Mouse (Mus musculus) small intestine, adult 2 months (tissue): ENCODE results near the gene P2rx2. TPM values are rescaled to one million over a fixed set of nuclear protein-coding genes. Genes with fewer than 3 reads are reported as not detected.

Experiments used
- H3K27ac ChIP-seq: fragments of 200-500 bp; 2 replicates; pipeline ENCODE4 v1.5.1; 2012; ENCODE audit warnings: low read depth, low read length, control low read depth, inconsistent platforms; ENCODE audit not compliant: insufficient read depth
- H3K27me3 ChIP-seq: fragments of 200-500 bp; 2 replicates; pipeline ENCODE4 v1.6.1; 2012; ENCODE audit warnings: mild to moderate bottlenecking, moderate library complexity, low read length, inconsistent platforms; ENCODE audit not compliant: control insufficient read depth, insufficient read depth
- H3K36me3 ChIP-seq: fragments of 200-500 bp; 2 replicates; pipeline ENCODE4 v1.6.1; 2012; ENCODE audit warnings: mild to moderate bottlenecking, low read length, control low read depth, inconsistent platforms; ENCODE audit not compliant: control insufficient read depth, insufficient read depth
- H3K4me1 ChIP-seq: fragments of 200-500 bp; 2 replicates; pipeline ENCODE4 v1.6.1; 2012; ENCODE audit warnings: low read length, inconsistent platforms, mixed read lengths; ENCODE audit not compliant: control insufficient read depth, insufficient read depth, insufficient read length
- H3K4me3 ChIP-seq: fragments of 200-500 bp; 2 replicates; pipeline ENCODE4 v1.5.1; 2012; ENCODE audit warnings: low read depth, mild to moderate bottlenecking, control low read depth, inconsistent platforms, low read length, moderate library complexity
- CTCF ChIP-seq: fragments of 200-500 bp; IDR thresholded peaks from 2 replicates; pipeline ENCODE4 v1.5.1; 2012; ENCODE audit warnings: low read depth, mild to moderate bottlenecking, control low read depth, inconsistent platforms, low read length, moderate library complexity, mixed read lengths; ENCODE audit not compliant: insufficient replicate concordance, insufficient read length; ENCODE audit errors: extremely low read depth
- POLR2A ChIP-seq: fragments of 200-500 bp; IDR thresholded peaks from 2 replicates; pipeline ENCODE4 v1.6.1; 2012; ENCODE audit warnings: low read depth, mild to moderate bottlenecking, control low read depth, inconsistent platforms, low read length, moderate library complexity
- WGBS: fragments of 180-500 bp; shearing (Covaris S2); methylation state at CpG from one replicate; pipeline ENCODE4 v1.1.7; 2018; 5-methylcytosine and 5-hydroxymethylcytosine counted together
- polyA plus RNA-seq: library from polyadenylated mRNA; depleted of rRNA; stranded (reverse); fragments of >200 nt; gene quantifications from 2 replicates; pipeline ENCODE4 v1.2.3, GENCODE M21; 2012

The P2rx2 gene
- polyA plus RNA-seq, 1 experiment = 2.3 TPM

DNA sequence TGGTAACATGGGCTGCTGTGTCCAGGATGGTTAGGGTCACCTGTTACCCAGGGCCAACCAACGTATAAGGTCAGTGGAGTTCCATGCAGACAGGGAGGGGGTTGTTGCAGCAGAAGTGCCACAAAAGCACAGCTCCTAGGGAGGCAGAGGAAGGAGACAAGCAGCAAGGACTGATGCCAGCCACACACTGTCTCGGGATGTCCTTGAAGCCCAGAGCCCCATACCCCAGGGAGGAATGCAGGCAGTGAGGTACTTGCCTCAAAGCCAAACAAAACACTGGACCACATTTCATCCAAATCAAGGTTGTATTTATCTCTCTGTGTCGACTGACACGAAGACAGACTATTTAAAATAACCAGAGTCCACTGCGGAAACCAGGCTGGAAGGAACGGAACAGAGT, 18.5 kb upstream of the P2rx2 start:
- Histone ChIP-seq H3K27ac (no peak overlapping the region), H3K4me3 (no peak overlapping the region), H3K27me3 (no peaks in the 10 kb centered on the region), H3K36me3 (0 out of 2 replicates have a peak, but pooled peaks cover 1% of the 10 kb centered on the region), H3K4me1 (peaks cover 7% of the 10 kb centered on the region)
- no peak for TF ChIP-seq CTCF
- no peak for TF ChIP-seq POLR2A
- 94% methylated on average over 6 of the region's 6 CpGs for WGBS

DNA sequence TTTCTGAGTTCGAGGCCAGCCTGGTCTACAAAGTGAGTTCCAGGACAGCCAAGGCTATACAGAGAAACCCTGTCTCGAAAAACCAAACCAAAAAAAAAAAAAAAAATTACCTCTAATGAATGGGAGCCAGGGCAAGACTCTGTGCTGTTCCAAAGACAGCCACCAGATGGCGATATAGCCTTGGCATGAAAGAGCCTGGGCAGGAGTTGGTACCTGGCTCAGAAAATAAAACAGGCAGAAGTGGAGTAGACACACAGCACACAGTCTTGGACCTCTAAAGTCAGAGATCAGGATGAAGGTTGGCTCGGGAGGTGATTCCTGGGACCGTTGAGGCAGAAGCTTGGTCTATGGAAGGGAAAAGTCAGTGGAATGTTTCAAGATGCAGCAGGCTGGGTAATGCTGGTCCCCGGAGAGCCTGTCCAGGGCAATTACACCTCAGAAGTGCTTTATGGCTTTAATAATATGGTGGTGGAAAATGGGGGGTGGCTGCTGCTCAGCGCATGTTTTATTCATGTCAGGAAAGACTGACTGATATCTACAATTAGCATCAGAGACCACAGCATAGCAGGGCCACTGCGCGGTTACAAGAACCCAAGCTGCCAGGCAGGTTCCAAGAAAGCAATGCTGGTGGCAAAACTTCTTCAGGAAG, 14.6 kb upstream of the P2rx2 start:
- H3K4me1 ChIP-seq = no peaks in the 10 kb centered on the region
- WGBS = 33% methylated on average over 9 of the region's 9 CpGs
- 0 out of 2 replicates have a peak, but pooled peaks cover 4% of the 10 kb centered on the region for H3K27me3 ChIP-seq
- H3K27ac ChIP-seq = no peak overlapping the region
- H3K4me3 ChIP-seq = no peak overlapping the region
- TF ChIP-seq CTCF = peak; percentile 87; the same call in 1 of the 2 replicates
- TF ChIP-seq POLR2A = no peak
- no peaks in the 10 kb centered on the region for H3K36me3 ChIP-seq

DNA sequence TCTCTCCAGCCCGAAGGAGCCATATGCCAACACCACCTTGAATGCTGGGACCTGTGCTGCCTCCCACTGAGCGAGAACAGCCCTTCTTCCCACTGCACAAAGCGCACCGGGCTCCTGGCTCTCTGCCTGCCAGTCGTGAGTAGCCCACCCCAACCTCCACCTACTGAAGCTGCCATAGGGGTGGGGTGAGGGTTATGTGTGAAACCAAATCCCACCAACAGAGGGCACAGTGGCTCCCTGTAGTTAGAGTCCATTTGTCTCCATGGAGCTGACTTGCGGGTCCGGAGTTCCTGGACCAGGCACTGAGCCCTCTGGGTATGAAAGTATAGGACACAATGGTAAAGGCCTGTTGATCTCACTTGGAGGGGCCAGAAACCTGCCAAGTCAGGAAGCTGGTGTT, 11.7 kb upstream of the P2rx2 start:
- 12% methylated on average over 7 of the region's 7 CpGs for WGBS
- Histone ChIP-seq H3K36me3 (no peaks in the 10 kb centered on the region), H3K27ac (no peak overlapping the region), H3K27me3 (0 out of 2 replicates have a peak, but pooled peaks cover 4% of the 10 kb centered on the region), H3K4me1 (no peaks in the 10 kb centered on the region), H3K4me3 (no peak overlapping the region)
- 0 out of 2 replicates have a peak, but pooled peaks have one; percentile 27 for TF ChIP-seq CTCF
- TF ChIP-seq POLR2A = no peak

DNA sequence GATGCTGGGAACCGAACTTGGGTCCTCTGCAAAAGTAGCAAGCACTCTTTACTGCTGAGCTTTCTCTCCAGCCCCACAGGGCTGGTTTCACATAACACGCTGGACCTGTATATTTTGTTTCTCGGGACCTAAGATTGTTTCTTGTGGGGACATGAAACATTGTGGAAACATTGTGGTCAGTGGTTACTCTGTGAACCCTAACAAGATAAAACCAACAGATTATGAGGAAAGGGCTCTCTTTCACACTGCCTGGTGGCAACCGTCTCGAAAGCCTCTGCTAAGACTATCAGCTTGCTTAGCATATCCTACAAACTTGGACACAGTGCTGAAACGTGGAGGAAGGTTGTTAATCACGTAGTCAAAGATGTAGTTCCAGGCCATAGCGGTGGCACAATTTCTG, 4.0 kb upstream of the P2rx2 start:
- H3K27me3 ChIP-seq = peaks cover 11% of the 10 kb centered on the region
- 80% methylated on average over 8 of the region's 8 CpGs for WGBS

DNA sequence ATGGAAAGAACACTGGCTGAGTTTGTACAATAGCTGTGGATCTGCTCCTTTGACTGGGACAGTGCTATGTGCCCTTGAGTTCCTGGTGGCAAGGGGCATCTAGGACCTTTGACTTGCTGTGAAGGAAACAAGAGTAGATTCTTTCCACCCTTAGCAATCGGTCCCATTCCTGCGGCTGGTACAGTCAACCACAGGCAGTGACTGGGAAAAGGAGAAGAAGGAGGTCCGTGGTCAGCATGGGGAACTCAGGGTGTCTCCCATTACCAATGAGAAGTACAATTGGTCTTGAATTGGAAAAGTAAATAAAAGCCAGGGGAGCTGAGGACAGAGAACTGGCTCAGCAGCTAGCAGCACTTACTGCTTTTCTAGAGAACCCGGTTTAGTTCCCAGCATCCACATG, 2.5 kb upstream of the P2rx2 start:
- Histone ChIP-seq H3K4me1 (peaks cover 7% of the 10 kb centered on the region; the same call in 1 of the 2 replicates), H3K27ac (no peak overlapping the region), H3K4me3 (no peak overlapping the region), H3K36me3 (no peaks in the 10 kb centered on the region), H3K27me3 (peaks cover 11% of the 10 kb centered on the region)
- 83% methylated on average over 4 of the region's 4 CpGs for WGBS
- no peak for TF ChIP-seq POLR2A
- TF ChIP-seq CTCF = no peak

More for the DNA sequence above, 4.0 kb upstream of the P2rx2 start:
- Histone ChIP-seq H3K36me3 (no peaks in the 10 kb centered on the region), H3K4me1 (peaks cover 7% of the 10 kb centered on the region; the same call in 1 of the 2 replicates), H3K27ac (no peak overlapping the region), H3K4me3 (no peak overlapping the region)
- TF ChIP-seq POLR2A (no peak), CTCF (no peak)

DNA sequence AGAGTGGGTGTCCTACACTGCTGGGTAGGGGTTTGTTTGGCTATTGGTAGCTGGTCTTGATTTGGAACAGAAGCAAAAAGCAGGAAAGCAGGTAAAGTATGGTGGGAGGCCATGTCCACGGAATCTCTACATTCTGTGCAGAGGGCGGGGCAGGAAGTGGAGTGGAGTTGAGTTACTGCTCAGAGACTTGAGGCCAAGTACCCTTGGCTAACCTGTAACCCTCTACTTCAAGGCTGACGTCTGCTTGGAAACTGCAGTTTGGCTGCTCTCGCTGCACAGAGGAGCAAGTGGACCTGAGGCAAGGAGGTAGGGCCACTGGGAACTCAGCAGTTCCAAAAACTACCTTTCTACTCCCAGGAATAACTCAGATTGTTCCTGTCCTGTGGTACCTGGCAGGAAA, 1.5 kb upstream of the P2rx2 start, which contains the start of gene Lrcol1:
Lrcol1 (plus strand) TSS at position 207 of the 400 bp plus-strand sequence.
- peaks cover 7% of the 10 kb centered on the region; the same call in 1 of the 2 replicates for H3K4me1 ChIP-seq
- H3K4me3 ChIP-seq = no peak within 1 kb of the TSS
- TF ChIP-seq POLR2A (no peak), CTCF (no peak)
- H3K27ac ChIP-seq = no peak within 1 kb of the TSS
- no peaks in the 10 kb centered on the region for H3K36me3 ChIP-seq
- peaks cover 11% of the 10 kb centered on the region for H3K27me3 ChIP-seq
- WGBS = 56% methylated on average over 4 of the region's 4 CpGs

DNA sequence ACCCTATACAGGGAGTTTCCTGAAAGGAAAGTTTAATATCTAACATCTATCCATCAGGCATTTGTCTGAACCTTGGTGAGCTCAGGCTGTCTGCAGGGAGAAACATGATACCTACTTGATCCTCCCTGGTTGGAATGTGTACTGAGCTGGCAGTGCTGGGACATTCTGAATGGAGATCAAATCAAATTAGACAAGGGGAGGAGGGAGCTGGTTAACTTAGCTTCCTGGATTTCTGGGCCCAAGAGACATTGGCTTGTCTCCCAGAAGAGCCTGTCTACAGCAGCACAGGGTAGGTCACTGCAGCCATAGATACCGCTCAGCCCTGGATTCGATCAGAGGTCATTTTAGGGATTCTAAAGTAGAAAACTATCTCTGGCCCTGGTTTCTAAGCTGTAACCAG, 4.2 kb downstream of the P2rx2 start:
- 0 out of 2 replicates have a peak, but pooled peaks cover 2% of the 10 kb centered on the region for H3K36me3 ChIP-seq
- no peak overlapping the region for H3K27ac ChIP-seq
- H3K4me3 ChIP-seq = no peak overlapping the region
- H3K4me1 ChIP-seq = peaks cover 7% of the 10 kb centered on the region; the same call in 1 of the 2 replicates
- WGBS = 67% methylated on average over 2 of the region's 2 CpGs
- TF ChIP-seq CTCF = no peak
- no peak for TF ChIP-seq POLR2A
- peaks cover 11% of the 10 kb centered on the region for H3K27me3 ChIP-seq
